Mouse (Mus musculus) forebrain, embryonic 14.5 days (tissue): ENCODE measurements around the gene H2-T3. TPM values are rescaled to one million over a fixed set of nuclear protein-coding genes. Genes with fewer than 3 reads are reported as not detected.
"Not testable (repeated sequence)": the region's sequence is repeated elsewhere in the genome, so short reads cannot be mapped to it uniquely, and the experiment has no call there.

ENCODE experiments used
- ATAC-seq: fragments of 200-750 bp; cut with Nextera tagmentation; 2 replicates; pipeline ENCODE4 v1.8.0; 2017; ENCODE audit warnings: mild to moderate bottlenecking, moderate library complexity
- DNase-seq: peaks from one replicate; pipeline ENCODE4 v3.0.0-alpha.2; 2015; ENCODE audit warnings: low spot score
- H3K27ac ChIP-seq: fragments of 300-500 bp; sonication (generic); 2 replicates; pipeline ENCODE4 v1.5.1; 2014; ENCODE audit warnings: low read depth, mild to moderate bottlenecking, control low read depth, low read length, moderate library complexity
- H3K27me3 ChIP-seq: fragments of 300-500 bp; sonication (generic); replicated peaks from 2 replicates; pipeline ENCODE4 v1.6.1; 2014; ENCODE audit warnings: low read length, control low read depth, mixed read lengths; ENCODE audit not compliant: control insufficient read depth, insufficient read depth
- H3K36me3 ChIP-seq: fragments of 300-500 bp; sonication (generic); 2 replicates; pipeline ENCODE4 v1.6.1; 2014; ENCODE audit warnings: low read length, control low read depth; ENCODE audit not compliant: control insufficient read depth, insufficient read depth
- H3K4me1 ChIP-seq: fragments of 300-500 bp; sonication (generic); 2 replicates; pipeline ENCODE4 v1.6.1; 2014; ENCODE audit warnings: antibody characterized with exemption, low read length, control low read depth; ENCODE audit not compliant: control insufficient read depth, insufficient read depth
- H3K4me2 ChIP-seq: fragments of 300-500 bp; sonication (generic); 2 replicates; pipeline ENCODE4 v1.6.1; 2014; ENCODE audit warnings: mild to moderate bottlenecking, control low read depth, low read length
- H3K4me3 ChIP-seq: fragments of 300-500 bp; sonication (generic); 2 replicates; pipeline ENCODE4 v1.5.1; 2014; ENCODE audit warnings: low read depth, low read length, control low read depth
- H3K9ac ChIP-seq: fragments of 300-500 bp; sonication (generic); 2 replicates; pipeline ENCODE4 v1.6.1; 2014; ENCODE audit warnings: mild to moderate bottlenecking, low read length, control low read depth, moderate library complexity
- H3K9me3 ChIP-seq: fragments of 300-500 bp; sonication (generic); replicated peaks from 2 replicates; pipeline ENCODE4 v1.6.1; 2016; ENCODE audit warnings: low read length, control low read depth, mixed read lengths; ENCODE audit not compliant: control insufficient read depth
- WGBS: fragments of 180-500 bp; shearing (Covaris S2); extraction: QIAGEN DNeasy Blood & Tissue Kit; methylation state at CpG from one replicate; pipeline ENCODE4 v1.1.7; 2014; 5-methylcytosine and 5-hydroxymethylcytosine counted together
- polyA plus RNA-seq: library from polyadenylated mRNA; unstranded; fragments of >200 nt; fragmentation: Nextera tagmentation; extraction: Ambion mirVana; gene quantifications from 2 replicates; pipeline ENCODE4 v1.2.1, GENCODE M21; 2014

H2-T3 gene
- polyA plus RNA-seq: not detected in 2 replicates

DNA sequence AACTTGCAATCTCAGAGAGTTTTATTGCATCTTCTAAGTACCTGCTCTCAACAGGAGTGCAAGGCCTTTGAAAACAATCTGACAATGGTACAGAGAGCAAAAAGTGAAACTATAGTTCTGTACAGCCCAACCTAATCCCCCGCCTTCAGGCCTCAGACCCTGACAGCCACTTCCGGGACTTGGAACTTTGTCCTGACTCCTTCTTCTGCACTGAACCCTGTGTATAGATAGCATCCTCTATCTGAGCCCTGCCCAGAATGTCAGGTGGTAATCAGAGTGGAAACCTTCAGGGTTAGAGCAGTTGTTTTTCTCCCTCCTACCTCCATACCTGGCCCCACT, at the start of gene H2-T3:
Gene H2-T3 (minus strand): TSS at position 119 of the 339 bp plus-strand sequence.
- DNase-seq (no peak), ATAC-seq (no peak)
- no peaks in the 10 kb centered on the region for H3K36me3 ChIP-seq
- H3K27me3 ChIP-seq: peaks cover 3% of the 10 kb centered on the region; the same call in 1 of the 2 replicates
- WGBS: 82% methylated on average over 2 of the region's 2 CpGs
- H3K9me3 ChIP-seq: no peaks in the 10 kb centered on the region
- H3K4me3 ChIP-seq: no peak within 1 kb of the TSS
- no peak within 1 kb of the TSS for H3K4me2 ChIP-seq
- H3K9ac ChIP-seq: no peak within 1 kb of the TSS
- no peak within 1 kb of the TSS for H3K27ac ChIP-seq
- H3K4me1 ChIP-seq: no peaks in the 10 kb centered on the region

DNA sequence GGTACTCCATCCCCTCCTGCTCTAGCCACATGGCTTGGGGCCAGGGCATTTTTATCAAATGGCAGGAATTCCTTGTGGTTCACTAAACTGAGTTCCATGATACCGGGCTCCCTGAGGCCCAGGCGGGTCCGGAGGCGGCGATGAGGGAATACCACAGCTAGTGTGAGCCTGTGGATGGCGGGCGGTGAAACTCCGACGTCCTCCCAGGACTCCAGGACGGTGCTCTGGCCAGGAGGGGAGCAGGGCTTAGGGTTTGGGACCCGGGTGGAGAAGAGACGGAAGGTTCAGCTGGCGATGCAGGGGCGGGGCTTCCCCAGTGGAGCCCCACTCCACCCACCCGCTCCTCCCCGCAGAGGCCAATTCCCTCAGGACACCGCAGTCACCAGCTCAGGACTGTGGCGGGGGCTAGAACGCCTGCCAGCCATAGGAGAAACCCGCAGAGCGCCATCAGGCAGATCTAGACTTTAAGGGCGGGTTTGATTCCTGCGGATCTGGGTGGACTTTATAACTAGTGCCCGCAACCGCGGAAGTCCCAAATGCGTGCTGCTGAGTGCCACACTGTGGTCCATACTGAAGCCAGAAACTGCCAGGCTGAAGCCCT, 47.3 kb upstream of the H2-T3 start:
- Histone ChIP-seq H3K9ac (peak overlapping the region; percentile 43), H3K36me3 (no peaks in the 10 kb centered on the region), H3K9me3 (no peaks in the 10 kb centered on the region), H3K4me1 (no peaks in the 10 kb centered on the region), H3K27me3 (peaks cover 17% of the 10 kb centered on the region), H3K4me3 (peak overlapping the region; percentile 26), H3K27ac (no peak overlapping the region), H3K4me2 (peak overlapping the region; percentile 45)
- WGBS: 2% methylated on average over 27 of the region's 27 CpGs
- DNase-seq (peak; percentile 14), ATAC-seq (no peak; the same call in 1 of the 2 replicates)

DNA sequence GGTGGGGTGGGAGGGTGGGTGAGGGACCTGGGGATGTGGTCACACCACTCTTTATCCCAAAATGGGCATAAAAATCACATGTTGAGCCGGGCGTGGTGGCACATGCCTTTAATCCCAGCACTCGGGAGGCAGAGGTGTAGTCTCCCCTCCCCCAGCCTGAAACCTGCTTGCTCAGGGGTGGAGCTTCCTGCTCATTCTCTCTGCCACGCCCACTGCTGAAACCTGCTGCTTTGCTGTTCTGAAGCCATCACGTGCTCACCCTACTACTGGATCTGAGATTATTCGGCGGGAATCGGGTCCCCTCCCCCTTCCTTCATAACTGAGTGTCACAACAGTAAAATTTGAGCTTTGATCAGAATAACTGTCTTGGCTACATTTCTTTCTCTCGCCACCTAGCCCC, 45.2 kb upstream of the H2-T3 start:
- H3K27me3 ChIP-seq: peaks cover 18% of the 10 kb centered on the region
- not testable (repeated sequence) for H3K27ac ChIP-seq, ATAC-seq, DNase-seq, H3K4me1 ChIP-seq, H3K4me3 ChIP-seq, H3K9me3 ChIP-seq, H3K4me2 ChIP-seq, H3K36me3 ChIP-seq, H3K9ac ChIP-seq
- 13% methylated on average over 8 of the region's 9 CpGs for whole genome bisulfite sequencing

DNA sequence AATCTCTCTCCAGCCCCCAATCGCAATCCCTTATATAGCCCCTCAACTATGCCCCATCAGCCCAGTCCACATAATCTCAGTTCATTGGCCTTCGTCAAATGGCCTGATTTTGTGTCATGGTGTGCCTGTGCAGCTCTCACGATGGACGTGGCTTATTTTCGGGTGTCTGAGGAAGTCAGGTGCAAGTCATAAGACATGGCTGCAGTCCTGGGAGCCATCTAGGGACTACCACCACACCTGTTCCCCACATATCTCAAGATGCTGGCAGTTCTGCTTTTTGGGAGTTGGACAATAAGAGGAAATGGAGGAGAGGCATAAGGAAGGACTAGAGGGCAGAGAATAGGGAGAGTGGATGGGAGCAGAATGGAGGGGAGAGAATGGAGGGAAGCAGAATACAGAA, 43.5 kb upstream of the H2-T3 start:
- DNase-seq (no peak), ATAC-seq (no peak)
- H3K4me1 ChIP-seq: no peaks in the 10 kb centered on the region
- H3K27me3 ChIP-seq: peaks cover 16% of the 10 kb centered on the region
- no peak overlapping the region for H3K4me2 ChIP-seq
- WGBS: 77% methylated on average over 5 of the region's 5 CpGs
- H3K27ac ChIP-seq: no peak overlapping the region
- H3K4me3 ChIP-seq: no peak overlapping the region
- no peaks in the 10 kb centered on the region for H3K9me3 ChIP-seq
- no peaks in the 10 kb centered on the region for H3K36me3 ChIP-seq
- no peak overlapping the region for H3K9ac ChIP-seq

DNA sequence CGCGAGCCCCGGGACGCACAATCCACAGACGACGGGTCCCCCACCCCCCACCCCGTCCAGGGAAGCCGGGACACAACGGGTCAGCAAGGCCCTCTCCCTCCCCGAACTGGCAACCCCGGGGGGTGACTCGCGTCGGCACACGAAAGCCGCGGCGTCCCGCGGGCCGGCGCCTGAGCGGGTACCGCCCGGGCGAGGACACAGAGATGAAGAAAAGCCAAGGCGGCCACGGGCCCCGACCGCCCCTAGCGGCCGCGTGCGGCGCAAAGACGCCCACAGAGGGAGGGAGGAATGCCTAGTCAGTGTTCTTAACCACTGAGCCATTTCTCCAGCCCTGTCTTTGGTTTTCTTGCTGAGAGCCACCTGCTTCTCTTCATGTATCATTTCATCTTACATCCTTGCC, 41.2 kb upstream of the H2-T3 start:
- Histone ChIP-seq H3K9ac (no peak overlapping the region), H3K27me3 (0 out of 2 replicates have a peak, but pooled peaks cover 7% of the 10 kb centered on the region), H3K4me3 (no peak overlapping the region), H3K4me2 (no peak overlapping the region), H3K4me1 (no peaks in the 10 kb centered on the region), H3K27ac (no peak overlapping the region), H3K9me3 (no peaks in the 10 kb centered on the region), H3K36me3 (no peaks in the 10 kb centered on the region)
- WGBS: 12% methylated on average over 36 of the region's 36 CpGs
- no peak for ATAC-seq
- DNase-seq: peak; percentile 91

DNA sequence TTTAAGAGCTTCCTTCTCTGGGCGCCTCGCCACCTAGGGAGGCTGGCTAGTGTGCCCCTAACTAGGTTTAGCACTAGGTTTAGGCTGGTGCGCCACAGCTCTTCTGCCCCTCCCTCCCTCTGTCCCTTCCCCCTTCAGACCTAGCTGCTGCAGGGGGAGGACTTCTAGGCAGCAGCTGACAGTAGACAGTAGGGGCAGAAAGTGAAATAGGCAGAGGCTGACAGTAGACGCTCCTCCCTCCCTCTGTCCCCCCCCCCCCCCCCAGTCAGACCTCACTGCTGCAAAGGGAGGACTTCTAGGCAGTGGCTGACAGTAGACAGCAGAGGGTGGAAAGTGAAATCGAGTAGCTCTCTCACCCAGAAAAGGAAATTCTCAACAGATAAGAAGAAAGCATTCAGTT, 39.0 kb upstream of the H2-T3 start:
- ATAC-seq (no peak), DNase-seq (no peak)
- no peaks in the 10 kb centered on the region for H3K9me3 ChIP-seq
- 11% methylated on average over 5 of the region's 5 CpGs for WGBS
- no peaks in the 10 kb centered on the region for H3K36me3 ChIP-seq
- no peak overlapping the region for H3K4me3 ChIP-seq
- no peak overlapping the region for H3K27ac ChIP-seq
- no peaks in the 10 kb centered on the region for H3K4me1 ChIP-seq
- no peak overlapping the region for H3K9ac ChIP-seq
- H3K4me2 ChIP-seq: no peak overlapping the region
- peaks cover 21% of the 10 kb centered on the region for H3K27me3 ChIP-seq

DNA sequence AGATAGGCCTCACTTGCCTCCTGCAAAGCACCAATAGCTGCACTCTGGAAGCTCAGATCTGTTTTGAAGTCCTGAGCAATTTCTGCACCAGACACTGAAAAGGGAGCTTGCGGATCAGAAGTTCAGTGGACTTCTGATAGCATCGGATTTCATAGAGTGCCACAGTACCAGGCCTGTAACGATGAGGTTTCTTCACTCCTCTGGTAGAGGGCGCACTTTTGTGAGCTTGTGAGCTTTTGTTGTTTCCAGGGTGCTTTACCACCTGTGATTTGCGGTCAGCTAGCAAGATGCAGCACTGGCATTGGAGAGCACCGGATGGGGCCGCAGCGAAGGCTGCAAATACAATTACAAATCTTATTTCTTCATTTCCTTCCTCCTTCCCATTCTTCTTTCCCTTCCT, 36.8 kb upstream of the H2-T3 start:
- no peaks in the 10 kb centered on the region for H3K36me3 ChIP-seq
- no peak for ATAC-seq
- no peaks in the 10 kb centered on the region for H3K9me3 ChIP-seq
- no peaks in the 10 kb centered on the region for H3K4me1 ChIP-seq
- H3K27ac ChIP-seq: no peak overlapping the region
- H3K4me2 ChIP-seq: no peak overlapping the region
- H3K9ac ChIP-seq: no peak overlapping the region
- H3K27me3 ChIP-seq: peaks cover 23% of the 10 kb centered on the region
- 17% methylated on average over 8 of the region's 8 CpGs for WGBS
- H3K4me3 ChIP-seq: no peak overlapping the region
- no peak for DNase-seq

DNA sequence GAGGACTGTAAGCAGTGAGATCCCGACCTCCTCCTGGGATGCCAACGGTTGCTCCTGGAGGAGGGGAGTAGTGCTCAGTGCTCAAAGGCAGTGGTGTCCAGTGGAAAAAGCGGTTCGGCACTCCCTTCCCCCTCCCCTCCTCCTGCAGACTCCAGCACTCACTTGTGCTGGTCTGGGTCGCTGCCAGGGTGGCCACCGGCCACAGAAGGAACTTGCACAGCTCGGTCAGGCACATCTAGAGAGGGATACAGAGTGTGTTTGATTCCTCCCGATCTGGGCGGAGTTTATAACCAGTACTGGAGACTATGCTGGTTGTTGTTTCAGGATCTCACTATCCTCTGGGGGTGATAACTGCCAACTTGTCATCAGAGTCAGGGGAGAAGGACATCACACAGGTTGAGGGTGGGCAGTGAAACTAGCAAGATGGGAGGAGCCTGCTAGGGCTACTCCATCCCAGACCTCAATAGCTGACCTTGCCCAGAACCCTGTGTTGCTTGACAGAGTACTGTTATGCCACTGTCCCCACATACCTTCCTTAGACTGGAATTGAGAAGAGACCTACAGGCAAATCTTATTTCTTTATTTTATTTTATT, 35.2 kb upstream of the H2-T3 start:
- H3K36me3 ChIP-seq: no peaks in the 10 kb centered on the region
- WGBS: 7% methylated on average over 9 of the region's 9 CpGs

DNA sequence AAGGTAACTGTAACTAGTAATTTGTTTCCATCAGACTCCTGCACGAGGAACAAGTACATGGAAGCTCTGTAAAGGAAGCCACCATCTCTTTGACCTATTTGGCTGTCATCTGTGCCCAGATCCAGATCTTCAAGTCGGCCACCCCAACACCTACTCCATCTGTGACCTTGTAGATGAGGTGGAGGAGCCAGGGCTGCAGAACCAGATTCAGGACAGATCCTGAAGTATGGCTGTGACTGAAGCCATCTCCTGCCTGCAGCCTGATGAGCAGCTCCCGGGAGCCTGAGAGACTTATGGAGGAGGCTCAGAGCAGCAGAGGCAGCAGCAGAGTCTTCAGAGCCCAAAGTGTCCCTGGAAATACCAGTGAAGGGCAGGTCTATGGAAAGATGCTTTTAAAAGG, 34.4 kb upstream of the H2-T3 start:
- H3K36me3 ChIP-seq: no peaks in the 10 kb centered on the region
- H3K27ac ChIP-seq: no peak overlapping the region
- peaks cover 26% of the 10 kb centered on the region for H3K27me3 ChIP-seq
- WGBS: 47% methylated on average over 3 of the region's 3 CpGs
- no peaks in the 10 kb centered on the region for H3K9me3 ChIP-seq
- H3K9ac ChIP-seq: no peak overlapping the region
- ATAC-seq (no peak), DNase-seq (no peak)
- H3K4me2 ChIP-seq: no peak overlapping the region
- no peak overlapping the region for H3K4me3 ChIP-seq
- no peaks in the 10 kb centered on the region for H3K4me1 ChIP-seq

More for the DNA sequence above, 35.2 kb upstream of the H2-T3 start:
- ATAC-seq (no peak), DNase-seq (no peak)
- H3K4me2 ChIP-seq: no peak overlapping the region
- H3K4me1 ChIP-seq: no peaks in the 10 kb centered on the region
- H3K4me3 ChIP-seq: no peak overlapping the region
- no peak overlapping the region for H3K27ac ChIP-seq
- H3K27me3 ChIP-seq: peaks cover 27% of the 10 kb centered on the region
- no peaks in the 10 kb centered on the region for H3K9me3 ChIP-seq
- H3K9ac ChIP-seq: no peak overlapping the region
